Mouse (Mus musculus): ENCODE data around the gene Nsun5. TPM values are rescaled to one million over a fixed set of nuclear protein-coding genes. Genes with fewer than 3 reads are reported as not detected.
A peak's percentile ranks its signal among the peaks of the same experiment; 100 is the strongest.

Nsun5 gene
- polyA plus RNA-seq, 1 experiment = 8.0 TPM

- no peaks in the 10 kb centered on the region for H3K4me1 ChIP-seq (ENCODE audit: control insufficient read depth, insufficient read depth, low read length)
- no peak within 1 kb of the TSS for H3K27ac ChIP-seq (ENCODE audit: insufficient read depth, low read depth, low read length)
- no peak within 1 kb of the TSS for H3K4me3 ChIP-seq (ENCODE audit: insufficient read depth, low read length)
- no peak for TF ChIP-seq POLR2A (IDR thresholded peaks at IDR 0.05; ENCODE audit: borderline replicate concordance, low read depth, low read length)
- TF ChIP-seq CTCF (IDR thresholded peaks at IDR 0.05; ENCODE audit: low read depth, low read length) = no peak
Measured at GRCm38 (mm10) chr5:135349862-135350261, 19.9 kb upstream of the Nsun5 start, which contains the start of gene Fkbp6. Gene Fkbp6 (minus strand): TSS chr5:135350044.

GRCm38 (mm10) chr5:135351606-135352005 lies 18.1 kb upstream of the Nsun5 start:
- no peak for TF ChIP-seq POLR2A (IDR thresholded peaks at IDR 0.05; ENCODE audit: borderline replicate concordance, low read depth, low read length)
- no peak for TF ChIP-seq CTCF (IDR thresholded peaks at IDR 0.05; ENCODE audit: low read depth, low read length)
- Histone ChIP-seq H3K4me1 (ENCODE audit: control insufficient read depth, insufficient read depth, low read length) (no peaks in the 10 kb centered on the region), H3K27ac (ENCODE audit: insufficient read depth, low read depth, low read length) (no peak overlapping the region)

DNA sequence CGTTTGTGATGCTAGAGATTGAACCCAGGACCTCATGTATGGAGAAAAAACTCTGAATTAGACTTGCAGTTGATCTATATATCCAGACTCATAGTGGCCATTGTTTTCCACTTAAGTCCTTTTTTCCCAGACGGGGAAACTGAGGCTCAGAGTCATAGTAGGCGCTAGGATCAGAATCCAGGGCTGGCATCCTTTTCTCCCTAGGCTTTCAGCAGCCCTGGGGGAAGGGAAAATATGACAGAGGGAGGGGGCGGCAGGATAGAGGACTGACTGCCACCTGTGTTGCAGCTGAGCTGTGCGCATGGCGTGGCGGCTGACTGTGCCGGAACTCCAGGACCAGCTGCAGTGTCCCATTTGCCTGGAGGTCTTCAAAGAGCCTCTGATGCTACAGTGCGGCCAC lies 16.8 kb upstream of the Nsun5 start, which contains the start of gene Trim50:
Gene Trim50 (plus strand): TSS at position 301 of the 400 bp plus-strand sequence.
- Histone ChIP-seq H3K4me3 (ENCODE audit: insufficient read depth, low read length) (no peak within 1 kb of the TSS), H3K4me1 (ENCODE audit: control insufficient read depth, insufficient read depth, low read length) (no peaks in the 10 kb centered on the region), H3K27ac (ENCODE audit: insufficient read depth, low read depth, low read length) (no peak within 1 kb of the TSS)
- TF ChIP-seq POLR2A (IDR thresholded peaks at IDR 0.05; ENCODE audit: borderline replicate concordance, low read depth, low read length) (no peak), CTCF (IDR thresholded peaks at IDR 0.05; ENCODE audit: low read depth, low read length) (no peak)

More at GRCm38 (mm10) chr5:135351606-135352005, 18.1 kb upstream of the Nsun5 start:
- H3K4me3 ChIP-seq (ENCODE audit: insufficient read depth, low read length) = no peak overlapping the region

GRCm38 (mm10) chr5:135353564-135353963 lies 16.2 kb upstream of the Nsun5 start:
- no peaks in the 10 kb centered on the region for H3K4me1 ChIP-seq (ENCODE audit: control insufficient read depth, insufficient read depth, low read length)
- no peak for TF ChIP-seq CTCF (IDR thresholded peaks at IDR 0.05; ENCODE audit: low read depth, low read length)
- TF ChIP-seq POLR2A (IDR thresholded peaks at IDR 0.05; ENCODE audit: borderline replicate concordance, low read depth, low read length) = no peak
- no peak overlapping the region for H3K27ac ChIP-seq (ENCODE audit: insufficient read depth, low read depth, low read length)
- no peak overlapping the region for H3K4me3 ChIP-seq (ENCODE audit: insufficient read depth, low read length)

GRCm38 (mm10) chr5:135356090-135356489 lies 13.7 kb upstream of the Nsun5 start:
- Histone ChIP-seq H3K4me1 (ENCODE audit: control insufficient read depth, insufficient read depth, low read length) (no peaks in the 10 kb centered on the region), H3K27ac (ENCODE audit: insufficient read depth, low read depth, low read length) (no peak overlapping the region), H3K4me3 (ENCODE audit: insufficient read depth, low read length) (no peak overlapping the region)
- TF ChIP-seq POLR2A (IDR thresholded peaks at IDR 0.05; ENCODE audit: borderline replicate concordance, low read depth, low read length) (no peak), CTCF (IDR thresholded peaks at IDR 0.05; ENCODE audit: low read depth, low read length) (no peak)

- Histone ChIP-seq H3K27ac (ENCODE audit: insufficient read depth, low read depth, low read length) (no peak overlapping the region), H3K4me1 (ENCODE audit: control insufficient read depth, insufficient read depth, low read length) (no peaks in the 10 kb centered on the region), H3K4me3 (ENCODE audit: insufficient read depth, low read length) (no peak overlapping the region)
- TF ChIP-seq CTCF (IDR thresholded peaks at IDR 0.05; ENCODE audit: low read depth, low read length) (no peak), POLR2A (IDR thresholded peaks at IDR 0.05; ENCODE audit: borderline replicate concordance, low read depth, low read length) (no peak)
Measured at GRCm38 (mm10) chr5:135357556-135357955, 12.2 kb upstream of the Nsun5 start.

DNA sequence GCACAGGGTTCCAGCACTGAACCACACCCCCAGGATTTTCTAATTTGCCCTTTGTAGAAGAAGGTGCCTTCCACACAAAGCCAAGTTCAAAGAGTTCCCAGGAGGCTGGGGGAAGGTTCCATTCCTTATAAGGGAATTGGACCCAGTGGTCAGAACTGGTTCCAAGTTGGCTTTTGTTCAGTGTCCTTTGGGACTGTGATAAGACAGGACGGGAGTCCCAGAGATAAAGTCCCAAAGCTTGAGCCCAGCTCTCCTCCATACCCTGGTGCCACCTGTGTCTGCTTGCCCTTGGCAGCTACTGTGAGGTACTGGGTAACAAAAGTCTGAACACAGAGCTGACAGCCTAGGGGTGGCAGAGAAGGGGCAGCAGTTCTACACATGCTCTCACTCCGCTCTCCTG lies 10.0 kb upstream of the Nsun5 start:
- H3K4me3 ChIP-seq (ENCODE audit: insufficient read depth, low read length) = no peak overlapping the region
- H3K27ac ChIP-seq (ENCODE audit: insufficient read depth, low read depth, low read length) = no peak overlapping the region
- TF ChIP-seq POLR2A (IDR thresholded peaks at IDR 0.05; ENCODE audit: borderline replicate concordance, low read depth, low read length) (no peak), CTCF (IDR thresholded peaks at IDR 0.05; ENCODE audit: low read depth, low read length) (no peak)
- no peaks in the 10 kb centered on the region for H3K4me1 ChIP-seq (ENCODE audit: control insufficient read depth, insufficient read depth, low read length)

DNA sequence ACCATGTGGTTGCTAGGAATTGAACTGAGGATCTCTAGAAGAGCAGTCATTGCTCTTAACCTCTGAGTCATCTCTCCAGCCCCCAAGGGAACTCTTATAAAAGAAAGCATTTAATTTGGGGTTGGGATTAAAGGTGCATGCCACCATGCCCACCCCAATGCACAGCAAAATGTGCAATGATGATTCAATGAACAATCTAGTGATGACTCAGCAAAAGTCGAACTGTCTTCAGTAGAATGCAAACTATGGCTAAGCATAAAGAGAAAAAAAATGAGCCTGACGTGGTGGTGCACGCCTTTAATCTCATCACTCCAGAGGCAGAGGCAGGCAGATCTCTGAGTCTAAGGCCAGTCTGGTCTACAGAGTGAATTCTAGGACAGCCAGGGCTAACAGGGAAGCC lies 7.2 kb upstream of the Nsun5 start:
- TF ChIP-seq POLR2A (IDR thresholded peaks at IDR 0.05; ENCODE audit: borderline replicate concordance, low read depth, low read length) (no peak), CTCF (IDR thresholded peaks at IDR 0.05; ENCODE audit: low read depth, low read length) (no peak)

GRCm38 (mm10) chr5:135363540-135363939 lies 6.2 kb upstream of the Nsun5 start:
- H3K4me3 ChIP-seq (ENCODE audit: insufficient read depth, low read length) = no peak overlapping the region
- TF ChIP-seq POLR2A (IDR thresholded peaks at IDR 0.05; ENCODE audit: borderline replicate concordance, low read depth, low read length) = no peak
- peak; percentile 43; the same call in 1 of the 2 replicates for TF ChIP-seq CTCF (IDR thresholded peaks at IDR 0.05; ENCODE audit: low read depth, low read length)
- H3K4me1 ChIP-seq (ENCODE audit: control insufficient read depth, insufficient read depth, low read length) = no peaks in the 10 kb centered on the region
- no peak overlapping the region for H3K27ac ChIP-seq (ENCODE audit: insufficient read depth, low read depth, low read length)

More for the DNA sequence above, 7.2 kb upstream of the Nsun5 start:
- no peaks in the 10 kb centered on the region for H3K4me1 ChIP-seq (ENCODE audit: control insufficient read depth, insufficient read depth, low read length)
- H3K27ac ChIP-seq (ENCODE audit: insufficient read depth, low read depth, low read length) = no peak overlapping the region
- H3K4me3 ChIP-seq (ENCODE audit: insufficient read depth, low read length) = no peak overlapping the region

DNA sequence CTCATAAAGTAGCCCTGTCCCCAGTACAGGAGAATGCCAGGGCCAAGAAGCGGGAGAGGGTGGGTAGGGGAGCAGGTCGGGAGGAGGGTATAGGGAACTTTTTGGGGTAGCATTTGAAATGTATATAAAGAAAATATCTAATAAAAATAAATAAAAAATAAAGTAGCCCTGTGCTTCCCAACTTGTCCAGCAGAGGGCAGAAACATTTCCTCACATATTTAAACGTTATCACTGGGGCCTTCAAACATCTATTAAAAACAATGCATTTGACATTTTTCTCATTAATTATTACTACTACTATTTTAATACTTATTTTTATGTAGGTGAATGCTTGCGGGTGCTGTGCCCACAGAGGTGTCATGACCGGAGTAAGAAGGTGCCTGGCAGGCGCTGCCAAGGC lies 1.9 kb upstream of the Nsun5 start:
- H3K27ac ChIP-seq (ENCODE audit: insufficient read depth, low read depth, low read length) = no peak overlapping the region
- H3K4me3 ChIP-seq (ENCODE audit: insufficient read depth, low read length) = no peak overlapping the region
- no peak for TF ChIP-seq POLR2A (IDR thresholded peaks at IDR 0.05; ENCODE audit: borderline replicate concordance, low read depth, low read length)
- peak; percentile 16 for TF ChIP-seq CTCF (IDR thresholded peaks at IDR 0.05; ENCODE audit: low read depth, low read length)
- H3K4me1 ChIP-seq (ENCODE audit: control insufficient read depth, insufficient read depth, low read length) = peaks cover 4% of the 10 kb centered on the region; the same call in 1 of the 2 replicates

Measured in bone marrow macrophage, adult 2 months (primary cell).